Mouse (Mus musculus): ENCODE measurements around the gene Sh3bgrl3.

Gene Sh3bgrl3

GRCm38 (mm10) chr4:134128983-134129362 is 384 bp upstream of the Sh3bgrl3 start:
- DNase-seq (ENCODE audit: inconsistent ontology term), result no peak

DNA sequence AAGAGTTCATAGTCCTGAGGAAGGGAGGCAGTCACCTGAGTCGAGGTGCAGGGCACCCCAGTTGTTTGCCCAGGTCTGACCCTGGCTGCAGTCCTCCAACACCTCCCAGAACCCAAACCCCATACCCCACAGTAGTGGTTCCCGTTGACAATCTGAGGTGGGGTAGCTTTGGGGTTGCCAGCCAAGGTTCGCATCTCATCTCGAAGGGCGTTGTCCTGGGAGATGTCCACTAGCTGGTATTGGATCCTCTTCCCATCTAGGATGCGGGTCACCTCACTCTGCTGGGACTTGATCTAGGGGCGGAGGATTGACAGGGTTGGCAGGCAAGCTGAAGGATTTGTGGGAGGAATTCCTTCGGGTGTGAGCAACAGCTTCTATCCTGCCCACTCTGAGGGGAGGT is 796 bp downstream of the Sh3bgrl3 start:
- peak; percentile 4 for DNase-seq (ENCODE audit: inconsistent ontology term)

DNA sequence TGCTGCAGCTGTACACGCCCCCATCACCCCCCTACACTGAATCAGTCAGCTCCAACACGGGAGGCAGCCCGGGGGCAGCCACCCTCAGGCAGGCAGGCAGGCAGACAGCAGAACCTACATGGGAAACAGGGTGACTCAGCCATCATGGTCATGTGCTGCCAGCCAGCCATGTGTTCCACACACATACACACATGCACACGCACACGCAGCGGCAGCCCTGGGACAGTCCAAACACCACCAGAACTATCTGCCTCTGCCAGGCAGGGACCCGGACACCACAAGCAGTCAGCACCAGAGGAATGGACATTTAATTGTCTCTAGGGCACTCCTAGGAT is 1.5 kb downstream of the Sh3bgrl3 start:
- no peak for DNase-seq (ENCODE audit: inconsistent ontology term)

- DNase-seq (ENCODE audit: inconsistent ontology term), result no peak
Observed at GRCm38 (mm10) chr4:134126300-134127120, 2.1 kb downstream of the Sh3bgrl3 start.

- DNase-seq (ENCODE audit: inconsistent ontology term), result no peak
Observed at GRCm38 (mm10) chr4:134125383-134126060, 3.1 kb downstream of the Sh3bgrl3 start.

DNA sequence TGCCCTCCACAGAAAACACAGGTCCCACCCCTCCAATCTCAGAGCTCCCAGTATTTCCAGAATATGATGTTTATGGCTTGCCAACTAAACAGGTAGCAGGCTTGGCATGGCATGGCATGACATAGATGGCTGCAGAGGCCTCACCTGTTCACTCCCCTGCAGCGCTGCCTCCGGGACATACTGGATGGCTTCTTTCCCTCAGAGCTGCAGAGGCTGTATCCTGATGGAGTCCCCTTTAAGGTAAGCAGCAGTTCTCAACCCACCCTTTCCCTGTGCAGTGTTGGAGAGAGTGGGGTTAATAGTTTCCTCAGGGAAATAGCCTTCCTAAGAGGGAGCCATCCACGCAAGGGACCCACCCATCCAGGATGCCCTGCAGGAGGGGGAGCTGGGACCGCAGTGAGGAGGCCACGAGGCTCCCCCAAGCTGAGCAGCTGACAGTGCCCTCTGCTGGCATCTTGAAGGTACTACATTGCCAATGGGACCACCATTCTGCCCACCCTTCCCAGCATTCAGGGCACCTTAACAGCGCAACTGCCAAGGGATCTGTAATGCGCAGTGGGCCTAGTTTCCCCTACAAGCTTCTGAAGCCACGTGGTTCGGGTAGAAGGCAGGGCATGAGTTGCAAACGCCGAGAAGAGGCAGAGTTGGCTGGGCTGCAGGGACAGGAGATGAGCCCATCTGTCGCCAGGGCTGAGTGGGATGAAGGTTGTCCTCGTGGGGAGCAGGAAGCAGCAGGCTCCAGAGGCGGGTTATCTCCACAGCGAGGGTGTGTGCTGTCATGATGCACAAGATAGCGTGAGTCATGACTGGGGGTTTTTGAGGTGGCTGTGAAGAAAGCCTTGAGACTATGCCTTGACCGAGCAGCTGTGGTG is 4.7 kb downstream of the Sh3bgrl3 start:
- DNase-seq (ENCODE audit: inconsistent ontology term), result peak; percentile 32

DNA sequence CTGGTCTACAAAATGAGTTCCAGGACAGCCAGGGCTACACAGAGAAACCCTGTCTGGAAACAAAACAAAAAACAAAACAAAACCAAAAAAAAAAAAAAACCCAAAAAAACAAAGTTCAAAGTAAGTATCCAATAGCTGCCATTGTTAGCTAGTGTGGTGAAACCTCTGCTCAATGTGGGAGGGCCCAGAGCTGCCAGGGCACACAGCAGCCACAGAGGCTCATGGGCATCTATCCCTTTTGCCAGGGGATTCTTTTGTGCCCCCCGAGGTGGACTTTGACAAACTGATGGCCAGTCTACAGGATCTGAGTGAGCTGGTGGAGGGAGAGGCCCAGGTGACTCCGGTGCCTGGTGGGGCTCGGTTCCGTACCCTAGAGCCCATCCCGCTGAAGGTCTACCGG is 5.4 kb downstream of the Sh3bgrl3 start:
- DNase-seq (ENCODE audit: inconsistent ontology term), result no peak

DNA sequence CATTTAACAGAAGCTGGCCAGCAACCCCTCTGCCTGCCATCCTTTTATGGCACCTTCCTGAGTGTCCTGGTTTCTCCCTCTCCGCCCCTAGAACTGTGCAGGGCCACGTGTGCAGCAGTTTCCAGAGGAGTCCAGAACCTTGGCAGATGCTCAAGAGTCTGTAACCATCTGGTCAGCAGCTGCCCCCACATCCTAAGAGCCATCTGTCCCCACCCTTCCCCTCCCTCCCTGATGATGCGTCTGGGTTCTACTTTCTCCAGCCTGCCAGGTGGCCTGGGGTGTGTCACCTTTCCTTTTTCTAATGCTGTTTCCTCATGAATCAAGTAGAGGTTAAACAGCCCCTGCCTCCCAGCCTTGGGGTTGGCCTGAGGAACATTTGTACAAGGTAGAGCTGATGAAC is 6.3 kb downstream of the Sh3bgrl3 start:
- no peak for DNase-seq (ENCODE audit: inconsistent ontology term)

DNA sequence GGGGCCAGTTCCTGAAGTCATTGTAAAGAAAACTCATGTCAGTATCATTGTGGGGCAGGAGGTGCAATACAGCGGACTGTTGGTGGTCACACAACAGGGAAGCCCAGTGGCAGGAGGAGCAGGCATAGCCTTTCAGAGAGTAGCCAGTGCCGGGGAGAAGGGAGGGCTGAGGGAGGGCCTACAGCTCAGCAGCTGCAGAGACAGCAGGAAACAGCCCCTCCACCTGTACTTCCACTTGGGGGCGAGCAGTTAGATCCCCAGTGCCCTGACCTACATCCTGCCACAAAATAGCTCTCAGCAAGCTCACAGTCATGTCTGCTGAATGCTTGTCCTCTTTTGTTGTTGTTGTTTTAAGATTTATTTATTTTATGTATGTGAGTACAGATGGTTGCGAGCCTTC is 7.0 kb downstream of the Sh3bgrl3 start:
- DNase-seq (ENCODE audit: inconsistent ontology term), result no peak

- no peak for DNase-seq (ENCODE audit: inconsistent ontology term)
Observed at GRCm38 (mm10) chr4:134120916-134121315, 7.7 kb downstream of the Sh3bgrl3 start.

GRCm38 (mm10) chr4:134120192-134120805 is 8.3 kb downstream of the Sh3bgrl3 start:
- DNase-seq (ENCODE audit: inconsistent ontology term), result no peak

DNA sequence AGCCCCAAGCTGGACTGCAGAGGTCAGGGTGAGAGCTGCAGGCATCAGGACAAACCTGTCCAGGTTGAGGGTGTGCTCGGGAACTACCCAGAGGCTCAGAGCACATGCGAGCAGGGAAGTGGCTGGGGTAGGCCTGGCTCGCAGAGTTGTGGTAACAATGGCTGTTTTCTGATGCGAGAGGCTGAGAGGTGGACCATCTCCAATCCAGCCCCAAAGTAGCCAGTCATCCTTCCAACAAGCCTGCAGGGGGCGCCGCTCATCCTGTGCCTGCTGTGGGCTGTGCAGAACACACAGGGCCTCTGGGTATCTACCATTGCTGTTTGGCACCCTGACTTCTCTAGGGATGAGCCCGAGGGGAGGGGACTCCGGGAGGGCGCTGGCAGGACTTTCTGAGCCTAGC is 8.9 kb downstream of the Sh3bgrl3 start:
- DNase-seq (ENCODE audit: inconsistent ontology term), result no peak

DNA sequence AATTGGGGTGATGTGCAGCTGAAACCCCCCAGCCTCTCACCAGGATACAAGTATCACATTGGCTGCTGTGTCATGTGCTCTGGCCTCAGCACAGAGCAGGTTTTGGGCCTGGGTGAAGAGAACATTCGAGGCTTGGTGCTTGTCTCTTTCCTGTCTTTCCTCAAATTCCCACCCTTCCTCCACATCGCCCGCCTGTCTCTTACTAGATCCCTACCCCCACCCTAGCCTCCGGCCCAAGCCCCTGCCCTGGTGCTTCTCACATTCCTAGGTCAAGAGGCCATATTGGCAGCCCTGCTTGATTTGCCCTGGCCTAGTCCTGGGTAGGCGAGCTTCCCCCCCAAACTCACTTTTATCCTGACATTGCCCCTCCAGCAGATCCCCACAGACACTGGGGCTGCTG is 9.5 kb downstream of the Sh3bgrl3 start:
- DNase-seq (ENCODE audit: inconsistent ontology term), result no peak

GRCm38 (mm10) chr4:134118126-134118800 is 10.3 kb downstream of the Sh3bgrl3 start:
- DNase-seq (ENCODE audit: inconsistent ontology term), result no peak

DNA sequence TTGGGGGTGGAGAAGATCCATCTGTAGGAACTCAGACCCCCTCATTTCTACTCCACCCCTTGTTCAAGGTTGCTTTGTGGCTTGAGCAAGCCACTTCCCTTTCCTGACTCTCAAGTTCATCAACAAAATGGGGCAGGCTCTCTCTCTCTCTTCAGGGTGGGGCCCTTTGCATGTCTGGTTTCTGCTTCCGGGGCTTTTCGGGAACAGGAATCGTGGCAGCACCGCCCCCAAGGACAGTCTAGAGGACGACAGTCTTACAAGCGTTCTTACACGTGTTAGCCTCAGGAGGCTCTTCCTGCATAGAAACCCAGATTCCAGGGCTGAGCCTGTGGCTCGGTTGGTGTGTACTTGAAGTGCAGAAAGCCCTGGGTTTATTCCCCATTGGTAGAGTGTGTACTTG is 11.6 kb downstream of the Sh3bgrl3 start:
- DNase-seq (ENCODE audit: inconsistent ontology term), result no peak

- no peak for DNase-seq (ENCODE audit: inconsistent ontology term)
Observed at GRCm38 (mm10) chr4:134116501-134116900, 12.1 kb downstream of the Sh3bgrl3 start.

GRCm38 (mm10) chr4:134115215-134116144 is 13.1 kb downstream of the Sh3bgrl3 start:
- DNase-seq (ENCODE audit: inconsistent ontology term), result no peak

- no peak for DNase-seq (ENCODE audit: inconsistent ontology term)
Observed at GRCm38 (mm10) chr4:134114038-134114437, 14.6 kb downstream of the Sh3bgrl3 start.

- no peak for DNase-seq (ENCODE audit: inconsistent ontology term)
Observed at GRCm38 (mm10) chr4:134113356-134113994, 15.1 kb downstream of the Sh3bgrl3 start.

DNA sequence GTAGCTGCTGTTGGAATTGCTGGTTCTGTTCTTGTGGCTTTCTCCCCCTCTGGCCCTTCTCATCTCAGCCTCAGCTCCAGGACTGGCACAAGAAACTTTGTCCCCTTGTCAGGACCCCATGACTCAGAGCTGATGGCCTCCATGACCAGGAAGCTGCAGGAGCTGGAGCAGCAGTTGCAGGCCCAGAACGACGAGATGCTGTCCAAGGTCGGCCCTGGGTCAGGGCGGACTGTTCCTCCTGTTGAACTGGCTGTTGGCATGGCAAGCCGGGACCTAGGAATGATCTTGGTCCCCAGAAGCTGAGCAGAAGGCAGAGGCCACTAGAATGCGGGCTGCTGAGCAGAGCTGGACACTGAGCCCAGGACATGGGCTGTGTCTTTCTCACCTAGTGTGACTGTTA is 16.2 kb downstream of the Sh3bgrl3 start:
- no peak for DNase-seq (ENCODE audit: inconsistent ontology term)
